Mouse (Mus musculus) kidney, postnatal 36 days (tissue): ENCODE measurements at regions not wholly inside any gene's neighbourhood (a gene's known extent, or its start where the extent isn't known, plus 50 kb on each side); places are given as distances from the start of the nearest gene placed in this dataset.

Experiments
- DNase-seq, 2 experiments: peaks; one replicate each; pipeline ENCODE4 v3.0.0; 2021 to 2022; ENCODE audit warnings: mixed read lengths in 2 of 2

DNA sequence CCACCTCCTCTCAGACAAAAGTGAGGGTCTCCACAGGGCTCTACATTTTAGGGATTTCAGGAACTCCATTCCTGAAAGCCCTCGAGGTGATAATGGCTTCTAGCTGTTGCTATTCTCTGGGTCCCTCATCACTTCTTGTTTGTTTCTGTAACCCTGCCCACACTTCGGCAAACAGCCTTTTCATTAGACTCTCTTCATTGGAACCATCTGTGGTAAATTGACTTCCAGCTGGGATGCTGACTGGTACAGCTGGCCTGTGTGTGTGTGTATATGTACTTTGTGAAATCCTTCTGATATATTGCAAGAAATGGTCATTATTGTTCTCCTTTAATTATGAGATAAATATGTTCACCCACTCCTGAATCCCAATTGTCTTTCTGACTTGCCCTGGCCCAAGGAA lies 50.3 kb downstream of the Gm10192 start:
- DNase-seq = no peak

DNA sequence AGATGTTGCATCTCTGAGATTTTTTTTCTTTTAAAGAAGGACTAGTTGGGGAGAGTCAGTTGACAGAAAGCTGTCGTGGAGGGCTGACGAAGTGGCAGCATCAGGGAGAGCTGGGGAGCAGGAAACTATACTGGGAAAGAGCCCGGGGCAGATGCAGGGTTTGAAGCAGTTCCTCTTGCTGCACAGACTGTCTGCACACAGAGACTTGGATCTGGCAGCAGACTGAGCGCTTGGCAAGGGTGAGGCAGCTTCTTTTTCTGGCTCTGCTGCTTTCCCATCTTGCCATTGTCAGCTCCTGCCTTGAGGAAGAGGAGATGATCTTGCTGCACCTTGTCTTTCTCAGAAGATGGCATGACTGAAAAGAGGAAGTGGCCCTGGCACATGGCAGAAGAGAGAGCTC lies 55.2 kb downstream of the Gm10192 start:
- peak in 1 of 2 experiments; percentile 1 for DNase-seq

- no peak for DNase-seq
These were observed 59.1 kb downstream of the Gm10192 start for GRCm38 (mm10) chr4:97123861-97124260.

DNA sequence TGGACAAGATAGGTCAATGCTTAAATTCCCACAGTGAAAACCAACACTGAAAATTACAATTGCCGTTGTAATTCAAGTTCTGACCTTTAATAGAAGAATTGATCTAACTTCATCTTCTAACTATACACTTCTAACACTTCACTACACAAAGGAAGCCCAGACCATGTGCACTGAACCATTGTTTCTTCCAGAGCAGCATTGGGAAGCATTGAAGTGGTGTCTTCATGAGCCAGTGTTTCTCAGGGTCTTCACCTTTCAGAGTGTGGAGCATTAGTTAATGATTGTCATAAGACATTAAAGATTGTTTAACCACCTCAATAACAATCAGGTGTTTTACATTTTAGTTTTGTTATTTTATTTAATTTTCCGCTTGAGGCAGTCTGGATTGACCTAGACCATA lies 61.0 kb downstream of the Gm10192 start:
- no peak for DNase-seq

GRCm38 (mm10) chr4:97119459-97119858 lies 63.5 kb downstream of the Gm10192 start:
- no peak for DNase-seq

DNA sequence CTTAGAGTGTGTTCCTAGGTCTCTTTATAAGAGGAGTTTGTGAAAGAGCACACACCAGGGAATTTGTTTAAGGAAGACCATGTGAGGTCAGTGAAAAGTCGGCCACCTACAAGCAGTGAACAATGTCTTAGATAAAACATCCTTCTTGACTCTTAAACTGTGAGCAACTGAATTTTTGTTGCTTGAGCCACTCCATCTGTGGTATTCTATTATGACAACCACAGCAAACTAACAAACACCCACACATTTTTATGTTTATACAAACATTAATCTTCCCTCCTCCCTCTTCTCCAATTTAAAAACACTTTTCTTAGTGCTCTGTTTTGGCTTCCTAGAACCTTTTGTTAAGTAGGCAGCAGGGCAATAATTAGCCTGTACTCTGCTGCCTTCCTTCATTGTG lies 66.0 kb downstream of the Gm10192 start:
- DNase-seq = no peak

DNA sequence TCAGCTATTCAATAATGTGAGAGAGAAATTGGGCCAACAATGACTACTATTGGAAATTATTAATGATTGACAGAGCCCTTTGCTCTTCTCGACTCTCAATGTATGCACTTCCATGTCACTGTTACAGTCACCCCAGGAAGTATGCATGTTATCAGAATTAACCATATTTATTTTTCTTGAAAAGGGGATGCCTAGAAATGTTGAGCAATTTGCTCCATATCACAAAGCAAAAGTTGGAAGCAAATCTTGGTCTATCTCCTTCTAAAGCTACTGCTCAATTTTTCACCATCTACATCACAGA lies 80.3 kb downstream of the Gm10192 start:
- no peak for DNase-seq

DNA sequence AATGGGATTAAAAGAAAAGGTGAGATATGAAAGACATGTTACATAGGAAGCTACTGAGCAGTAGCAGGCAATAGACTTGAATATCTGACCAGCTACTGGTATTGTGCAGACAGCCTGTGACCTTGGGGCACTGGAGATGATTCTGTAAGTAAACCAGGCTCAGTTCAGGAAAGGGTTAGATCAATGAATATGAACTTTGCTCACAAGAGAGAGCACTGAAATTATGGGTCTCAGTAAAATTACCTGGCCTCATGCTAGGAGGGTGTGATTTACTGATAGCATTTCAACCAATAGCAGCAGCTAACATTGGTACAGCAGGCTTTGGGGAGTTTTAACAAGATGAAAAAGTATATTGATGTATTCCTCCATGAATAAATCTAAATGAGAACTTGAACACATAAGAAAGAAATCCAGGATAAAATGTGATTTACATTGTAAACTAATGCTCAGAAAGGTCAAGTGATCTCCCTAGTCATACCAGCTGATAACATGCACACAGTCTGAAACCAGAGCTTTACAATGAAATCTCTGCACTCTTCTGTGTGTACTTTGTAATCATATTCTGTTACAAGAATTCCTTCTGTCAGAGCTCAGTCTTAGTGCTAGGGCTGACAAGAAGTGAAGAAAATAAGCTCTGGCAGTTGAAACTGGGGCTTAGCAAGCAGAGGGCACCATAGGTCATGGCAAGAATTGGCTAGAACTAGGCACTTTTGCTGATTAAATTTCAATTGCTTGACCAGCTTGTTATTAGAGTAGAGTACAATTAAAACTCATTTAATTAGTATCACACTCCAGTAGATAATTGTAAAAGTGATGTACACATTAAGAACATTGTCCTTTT lies 80.8 kb downstream of the Gm10192 start:
- no peak for DNase-seq

DNA sequence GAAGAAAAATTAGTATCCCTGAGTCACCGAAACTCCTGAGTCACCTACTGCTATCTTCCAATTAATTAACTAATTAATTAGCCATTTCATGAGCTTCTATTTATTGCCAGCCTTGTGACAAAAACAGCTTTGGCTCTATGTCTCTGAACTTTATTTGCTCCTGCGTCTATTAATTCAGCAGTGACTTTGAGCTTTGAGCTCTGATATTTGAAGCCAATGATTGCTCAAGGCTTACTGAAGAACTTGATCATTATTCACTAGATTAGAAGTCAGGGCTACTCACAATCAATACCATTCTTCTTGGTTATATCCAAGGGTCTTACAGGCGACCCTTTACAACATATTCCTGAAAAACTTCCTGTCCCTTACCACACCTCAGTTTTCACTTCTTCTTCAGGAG lies 83.2 kb downstream of the Gm10192 start:
- no peak for DNase-seq

- no peak for DNase-seq
These were observed 89.4 kb downstream of the Gm10192 start for GRCm38 (mm10) chr4:97093576-97093975.

DNA sequence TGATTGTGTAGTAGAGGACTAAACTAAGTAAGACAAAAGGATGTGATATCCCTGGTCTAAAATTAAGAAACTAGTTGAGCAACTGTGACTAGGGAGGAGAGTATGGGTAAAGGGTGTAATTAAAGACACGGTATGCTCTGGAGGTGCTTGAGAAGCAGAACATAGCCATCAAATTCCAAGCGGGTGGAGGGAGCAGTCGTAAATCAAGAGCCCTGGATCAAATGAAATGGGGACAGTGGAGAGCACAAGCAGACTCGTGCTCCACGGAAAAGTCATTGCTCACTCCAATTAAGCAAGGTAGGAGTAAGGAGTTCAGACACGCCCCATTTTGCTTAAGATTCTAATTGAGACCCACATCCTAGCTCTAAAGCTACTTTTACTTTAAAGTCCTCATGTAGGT lies 132.2 kb downstream of the Gm10192 start:
- DNase-seq = no peak

- no peak for DNase-seq
These were observed 133.8 kb downstream of the Gm10192 start for GRCm38 (mm10) chr4:97049045-97049674.

DNA sequence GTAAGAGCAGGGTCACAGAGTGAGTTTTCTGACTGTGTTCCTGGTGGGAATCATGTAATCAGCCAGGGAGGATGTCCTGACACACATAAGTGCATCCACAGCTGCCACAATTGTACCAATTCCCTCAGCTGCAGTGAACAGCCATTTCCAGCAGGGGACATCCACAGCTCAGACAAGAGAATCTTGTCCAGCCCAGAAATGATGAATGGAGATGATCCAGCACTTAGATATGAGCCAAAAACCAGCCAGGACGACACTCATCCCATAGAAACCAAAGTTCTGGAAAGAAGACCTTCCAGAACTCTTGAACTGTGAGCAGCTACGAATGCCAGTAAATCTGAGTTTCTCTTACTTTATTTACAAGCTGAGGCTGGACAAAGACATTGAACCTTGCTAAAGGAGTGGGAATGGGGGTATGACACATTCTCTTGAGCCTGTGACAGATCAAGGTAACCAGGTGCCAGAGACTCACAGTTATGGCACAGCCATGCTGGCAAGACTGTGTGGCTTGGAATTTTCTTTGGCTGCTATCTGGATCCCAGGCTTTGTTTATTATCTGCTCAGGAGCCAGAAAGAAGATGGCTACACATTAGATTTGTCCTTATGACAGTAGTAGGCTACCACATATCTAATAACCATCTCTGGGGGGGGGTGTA lies 145.1 kb downstream of the Gm10192 start:
- DNase-seq = peak in 1 of 2 experiments; percentile 43

- DNase-seq = no peak
These were observed 154.0 kb downstream of the Gm10192 start for GRCm38 (mm10) chr4:97028938-97029337.

GRCm38 (mm10) chr4:97025446-97026040 lies 157.4 kb downstream of the Gm10192 start:
- DNase-seq = no peak

GRCm38 (mm10) chr4:97001321-97001720 lies 181.6 kb downstream of the Gm10192 start:
- DNase-seq = no peak

- DNase-seq = no peak
These were observed 195.3 kb upstream of the Gm12695 start for GRCm38 (mm10) chr4:96980311-96980710.

GRCm38 (mm10) chr4:96979876-96980275 lies 194.9 kb upstream of the Gm12695 start:
- DNase-seq = no peak

GRCm38 (mm10) chr4:96974935-96975334 lies 189.9 kb upstream of the Gm12695 start:
- no peak for DNase-seq

GRCm38 (mm10) chr4:96973804-96974203 lies 188.8 kb upstream of the Gm12695 start:
- no peak for DNase-seq

- no peak for DNase-seq
These were observed 184.2 kb upstream of the Gm12695 start for GRCm38 (mm10) chr4:96969199-96969598.

DNA sequence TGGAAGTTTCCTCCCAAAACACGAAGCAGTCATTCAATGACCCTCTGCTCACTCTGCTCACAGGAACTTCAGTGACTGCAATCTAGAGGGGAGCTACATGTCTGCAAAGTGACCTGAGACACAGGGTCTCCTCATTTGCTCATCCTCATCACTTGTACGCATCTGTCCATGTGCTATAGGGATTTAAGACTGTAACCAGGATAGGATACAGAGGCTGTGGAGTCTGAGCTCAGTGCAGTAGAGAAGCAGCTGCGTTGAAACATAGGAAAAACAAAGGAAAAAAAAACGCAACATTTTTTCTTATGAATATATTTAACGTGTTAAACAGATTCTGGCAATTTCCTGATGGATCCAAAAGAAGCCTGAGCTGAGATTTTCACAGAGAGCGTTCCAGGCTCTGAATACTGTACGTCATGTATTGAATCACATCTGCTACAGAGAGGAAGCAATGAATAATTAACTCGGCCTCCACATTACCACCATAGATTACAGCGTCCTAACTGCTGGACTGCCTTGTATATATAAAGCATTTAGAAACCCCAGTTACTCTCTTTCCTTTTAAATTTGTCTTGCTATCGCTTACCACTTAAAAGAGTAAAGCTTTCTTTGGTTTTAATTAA lies 183.7 kb upstream of the Gm12695 start:
- no peak for DNase-seq
